ENCODE assay signal across 25 mouse cellular contexts in the genomic region with DNA sequence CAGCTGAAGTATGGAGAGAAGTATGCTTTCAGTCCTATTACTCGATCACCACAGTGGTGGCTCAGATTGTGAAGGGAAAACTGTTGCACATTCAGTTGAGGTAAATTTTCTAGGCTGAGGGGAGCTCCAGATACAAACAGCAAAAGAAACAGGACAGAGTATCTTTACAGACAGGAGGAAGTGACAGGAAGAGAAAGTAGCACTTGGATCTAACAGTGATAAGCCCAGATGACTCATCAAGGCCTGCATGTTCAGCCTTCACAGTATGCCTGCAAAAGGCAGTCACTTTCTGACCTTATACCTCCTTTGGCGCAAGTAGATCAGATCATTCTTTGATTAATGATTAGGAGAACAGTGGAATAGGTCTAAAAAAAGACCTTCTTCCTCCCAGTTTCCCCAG.
DNase-seq lines count a peak whose midpoint lies in the region; ATAC-seq and TF ChIP-seq lines count a peak whose summit lies in the region.
"Had no signal": no experiment of that assay in that cellular context is flagged by ENCODE, and none has a peak within 500 bp of the region (broad histone marks: within the 10 kb centered on the region; RNA-seq: fewer than 3 reads in every experiment).

No protein-coding gene starts in this region.

- no peaks in the 10 kb centered on the region for H3K27me3 ChIP-seq in liver, adult 2 months (ENCODE audit: control insufficient read depth, insufficient read depth, low read length)
- H3K27me3 ChIP-seq: forebrain, embryonic 13.5 days; heart, embryonic 13.5 days; hindbrain, embryonic 12.5 days; intestine, embryonic 15.5 days had no signal

- H3K4me3 ChIP-seq in liver, adult 2 months (ENCODE audit: insufficient read depth, low read depth, low read length): no peak overlapping the region
- H3K4me3 ChIP-seq: forebrain, embryonic 10.5 days; forebrain, embryonic 13.5 days; heart, adult 2 months; heart, embryonic 10.5 days; heart, embryonic 13.5 days; hindbrain, embryonic 12.5 days; intestine, embryonic 15.5 days had no signal

- H3K27ac ChIP-seq in liver, adult 2 months (replicated peaks; ENCODE audit: insufficient read depth, low read depth, low read length): no peak overlapping the region
- H3K27ac ChIP-seq: forebrain, embryonic 10.5 days; forebrain, embryonic 13.5 days; heart, adult 2 months; heart, embryonic 10.5 days; heart, embryonic 13.5 days; hindbrain, embryonic 12.5 days; intestine, embryonic 15.5 days had no signal

- peak; percentile 50; the same call in 1 of the 2 replicates for ATAC-seq in megakaryocyte progenitor cell, adult 5-6 weeks (replicated peaks; ENCODE audit: poor library complexity)
- ATAC-seq: CD4-positive, CD25-positive, alpha-beta regulatory T cell, adult 4 months; forebrain, embryonic 13.5 days; forebrain, embryonic 16.5 days; hindbrain, embryonic 16.5 days; intestine, embryonic 15.5 days had no signal

- H3K79me2 ChIP-seq in liver, adult 2 months (ENCODE audit: control insufficient read depth, insufficient read depth, low read length): no peaks in the 10 kb centered on the region

- WGBS in liver, adult 2 months: 72% methylated on average over 2 of the region's 2 CpGs

- H3K36me3 ChIP-seq in liver, adult 2 months (ENCODE audit: control insufficient read depth, insufficient read depth, low read length): no peaks in the 10 kb centered on the region
- H3K36me3 ChIP-seq: forebrain, embryonic 10.5 days; heart, embryonic 10.5 days; heart, embryonic 13.5 days; hindbrain, embryonic 12.5 days; intestine, embryonic 15.5 days had no signal

- no peak for TF ChIP-seq POLR2A in liver, adult 2 months (IDR thresholded peaks at IDR 0.05; ENCODE audit: extremely low read depth, insufficient read depth, low read length)

- no peaks in the 10 kb centered on the region; the same call in 1 of the 2 replicates for H3K4me1 ChIP-seq in liver, adult 2 months (ENCODE audit: control insufficient read depth, insufficient read depth, low read length)
- H3K4me1 ChIP-seq: forebrain, embryonic 10.5 days; forebrain, embryonic 13.5 days; hindbrain, embryonic 12.5 days; intestine, embryonic 15.5 days had no signal

- no peak overlapping the region for H3K9ac ChIP-seq in liver, adult 2 months (ENCODE audit: low read depth, low read length)
- H3K9ac ChIP-seq: forebrain, embryonic 13.5 days; heart, embryonic 13.5 days; hindbrain, embryonic 12.5 days; intestine, embryonic 15.5 days had no signal

- DNase-seq in adrenal gland, adult (ENCODE audit: inconsistent age in 2 of 2, low spot score in 1 of 2): peak; percentile 30 to 80
- DNase-seq in adrenal gland, postnatal 4 days (ENCODE audit: low spot score in 2 of 2): no peak
- DNase-seq in liver, adult 2 months (ENCODE audit: extremely low read depth, low read depth, low spot score): peak; percentile 28
- no peak for DNase-seq in liver
- peak; percentile 28 for DNase-seq in adrenal gland, postnatal 14 days
- no peak for DNase-seq in cerebellum, adult 18-20 months
- DNase-seq in cerebellum, adult 11-12 months: no peak
- DNase-seq: cerebellum, adult 8-10 months; cerebellum, postnatal 10 days; cerebellum, postnatal 36 days; gastrocnemius, postnatal 10 days; gastrocnemius, postnatal 36 days; heart, adult 2 months; heart, postnatal 14 days; kidney, adult 11 months had no signal

- no peak for TF ChIP-seq CTCF in liver, adult 2 months (IDR thresholded peaks at IDR 0.05; ENCODE audit: low read depth, low read length)

Comparison
In these comparisons a context has a peak if more than half of its experiments do, and no peak if none do; other contexts are left out.
1. DNase-seq: peak in adrenal gland, adult (2 of 2), liver, adult 2 months (single experiment) and adrenal gland, postnatal 14 days (single experiment); none in adrenal gland, postnatal 4 days (0 of 2), liver (single experiment), cerebellum, adult 18-20 months (0 of 2) and cerebellum, adult 11-12 months (single experiment).